Mouse (Mus musculus): ENCODE data around the gene Nog. TPM values are rescaled to one million over a fixed set of nuclear protein-coding genes. Genes with fewer than 3 reads are reported as not detected.

Gene Nog
- total and polyA plus RNA-seq, 2 experiments from 2014 or later: not detected

DNA sequence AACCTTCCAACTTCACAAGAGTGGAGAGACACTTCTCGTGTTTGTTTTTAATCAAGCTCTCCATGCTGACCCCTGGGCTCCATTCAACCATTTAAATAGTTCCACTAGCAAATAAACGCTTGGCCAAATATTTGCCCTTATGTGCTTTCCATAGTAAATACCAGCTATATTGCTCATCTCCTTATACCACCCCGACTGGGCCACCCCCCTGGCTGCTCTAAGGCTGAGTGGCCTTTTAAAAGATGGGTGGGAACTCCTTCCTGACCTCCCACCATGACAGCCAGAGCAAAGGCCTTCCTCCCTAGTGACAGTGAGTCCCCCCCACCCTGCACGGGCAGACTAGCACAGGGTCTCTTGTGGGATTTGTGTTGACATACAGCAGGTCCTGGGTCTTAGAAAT, 37.1 kb downstream of the Nog start:
- no peaks in the 10 kb centered on the region for H3K27me3 ChIP-seq (ENCODE audit: control insufficient read depth, insufficient read depth, low read length)
- no peak overlapping the region for H3K4me2 ChIP-seq (ENCODE audit: low read depth, low read length)
- H3K4me1 ChIP-seq (ENCODE audit: control insufficient read depth, insufficient read depth): peaks cover 6% of the 10 kb centered on the region; the same call in 1 of the 2 replicates
- H3K4me3 ChIP-seq (ENCODE audit: low read depth, low read length): no peak overlapping the region
- WGBS: 71% methylated on average over 4 of the region's 4 CpGs
- DNase-seq (ENCODE audit: low spot score) (no peak), ATAC-seq (ENCODE audit: insufficient read depth, low read depth) (no peak)
- H3K27ac ChIP-seq (ENCODE audit: low read depth): no peak overlapping the region
- TF ChIP-seq EP300 (IDR thresholded peaks at IDR 0.05; ENCODE audit: low read depth) (no peak), CTCF (IDR thresholded peaks at IDR 0.05; ENCODE audit: low read depth) (no peak)
- no peaks in the 10 kb centered on the region for H3K9me3 ChIP-seq (replicated peaks; ENCODE audit: control insufficient read depth, low read length)
- H3K36me3 ChIP-seq (replicated peaks; ENCODE audit: control insufficient read depth, insufficient read depth, low read length): no peaks in the 10 kb centered on the region
- no peak overlapping the region for H3K9ac ChIP-seq (replicated peaks; ENCODE audit: low read depth, low read length)

- Histone ChIP-seq H3K4me2 (ENCODE audit: low read depth, low read length) (no peak overlapping the region), H3K36me3 (replicated peaks; ENCODE audit: control insufficient read depth, insufficient read depth, low read length) (no peaks in the 10 kb centered on the region), H3K4me3 (ENCODE audit: low read depth, low read length) (no peak overlapping the region), H3K9me3 (replicated peaks; ENCODE audit: control insufficient read depth, low read length) (no peaks in the 10 kb centered on the region), H3K4me1 (ENCODE audit: control insufficient read depth, insufficient read depth) (peaks cover 6% of the 10 kb centered on the region; the same call in 1 of the 2 replicates), H3K27me3 (ENCODE audit: control insufficient read depth, insufficient read depth, low read length) (no peaks in the 10 kb centered on the region), H3K9ac (replicated peaks; ENCODE audit: low read depth, low read length) (no peak overlapping the region), H3K27ac (ENCODE audit: low read depth) (no peak overlapping the region)
- no peak for TF ChIP-seq CTCF (IDR thresholded peaks at IDR 0.05; ENCODE audit: low read depth)
- TF ChIP-seq EP300 (IDR thresholded peaks at IDR 0.05; ENCODE audit: low read depth): no peak
- WGBS: 92% methylated on average over 7 of the region's 7 CpGs
- no peak for DNase-seq (ENCODE audit: low spot score)
- no peak for ATAC-seq (ENCODE audit: insufficient read depth, low read depth)
These were observed 42.7 kb downstream of the Nog start for GRCm38 (mm10) chr11:89259338-89259915.

DNA sequence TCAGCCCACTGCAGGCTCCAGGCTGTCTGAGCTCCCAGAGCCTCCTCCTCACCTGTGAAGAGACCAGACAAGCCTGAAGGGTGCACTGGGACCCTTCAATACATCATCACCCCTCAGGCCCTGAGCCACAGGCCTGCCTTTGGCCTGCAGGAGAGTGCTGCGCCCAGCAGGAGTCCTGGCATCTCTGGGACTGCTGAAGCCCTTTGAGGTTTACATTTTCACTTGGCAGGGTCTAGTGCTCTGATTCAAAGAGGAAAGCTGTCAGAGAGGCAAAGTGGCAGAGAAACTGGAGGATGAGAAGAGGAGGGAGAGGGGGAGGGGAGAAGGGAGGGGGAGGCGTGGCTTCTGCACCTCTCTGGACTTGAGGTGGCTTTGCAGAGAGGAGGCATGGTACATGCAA, 44.2 kb downstream of the Nog start:
- no peaks in the 10 kb centered on the region for H3K27me3 ChIP-seq (ENCODE audit: control insufficient read depth, insufficient read depth, low read length)
- H3K4me3 ChIP-seq (ENCODE audit: low read depth, low read length): no peak overlapping the region
- H3K9ac ChIP-seq (replicated peaks; ENCODE audit: low read depth, low read length): no peak overlapping the region
- ATAC-seq (ENCODE audit: insufficient read depth, low read depth): no peak
- peaks cover 2% of the 10 kb centered on the region for H3K4me1 ChIP-seq (ENCODE audit: control insufficient read depth, insufficient read depth)
- no peaks in the 10 kb centered on the region for H3K36me3 ChIP-seq (replicated peaks; ENCODE audit: control insufficient read depth, insufficient read depth, low read length)
- no peak for DNase-seq (ENCODE audit: low spot score)
- TF ChIP-seq EP300 (IDR thresholded peaks at IDR 0.05; ENCODE audit: low read depth): no peak
- no peak for TF ChIP-seq CTCF (IDR thresholded peaks at IDR 0.05; ENCODE audit: low read depth)
- WGBS: 37% methylated on average over 2 of the region's 2 CpGs
- H3K9me3 ChIP-seq (replicated peaks; ENCODE audit: control insufficient read depth, low read length): no peaks in the 10 kb centered on the region
- no peak overlapping the region for H3K27ac ChIP-seq (ENCODE audit: low read depth)
- H3K4me2 ChIP-seq (ENCODE audit: low read depth, low read length): no peak overlapping the region

GRCm38 (mm10) chr11:89253973-89254372, 48.2 kb downstream of the Nog start:
- Histone ChIP-seq H3K27me3 (ENCODE audit: control insufficient read depth, insufficient read depth, low read length) (no peaks in the 10 kb centered on the region), H3K4me3 (ENCODE audit: low read depth, low read length) (no peak overlapping the region), H3K9ac (replicated peaks; ENCODE audit: low read depth, low read length) (no peak overlapping the region), H3K9me3 (replicated peaks; ENCODE audit: control insufficient read depth, low read length) (no peaks in the 10 kb centered on the region), H3K27ac (ENCODE audit: low read depth) (no peak overlapping the region), H3K4me2 (ENCODE audit: low read depth, low read length) (no peak overlapping the region), H3K4me1 (ENCODE audit: control insufficient read depth, insufficient read depth) (peaks cover 5% of the 10 kb centered on the region), H3K36me3 (replicated peaks; ENCODE audit: control insufficient read depth, insufficient read depth, low read length) (no peaks in the 10 kb centered on the region)
- 78% methylated on average over 13 of the region's 13 CpGs for WGBS
- no peak for ATAC-seq (ENCODE audit: insufficient read depth, low read depth)
- no peak for DNase-seq (ENCODE audit: low spot score)
- TF ChIP-seq EP300 (IDR thresholded peaks at IDR 0.05; ENCODE audit: low read depth) (no peak), CTCF (IDR thresholded peaks at IDR 0.05; ENCODE audit: low read depth) (no peak)

Other genes starting within 250 kb of the Nog start
- gene Dgke, start 235.5 kb downstream of the Nog start, total RNA-seq (2014; rRNA removed; ENCODE audit: low replicate concordance): 12.6 and 15.7 TPM in 2 replicates
- 4.7 and 5.3 TPM in 2 replicates for gene Dgke, start 235.5 kb downstream of the Nog start, polyA plus RNA-seq (2015; fragmentation: Nextera tagmentation; extraction: Ambion mirVana)
- gene Gm525, start 228.5 kb downstream of the Nog start, total RNA-seq (2014; rRNA removed; ENCODE audit: low replicate concordance): not detected in 2 replicates
- not detected in 2 replicates for gene Gm525, start 228.5 kb downstream of the Nog start, polyA plus RNA-seq (2015; fragmentation: Nextera tagmentation; extraction: Ambion mirVana)

Data from heart, postnatal 0 days (tissue).